Mouse (Mus musculus): Measurements from ENCODE around the gene Ncbp1. TPM values are rescaled to one million over a fixed set of nuclear protein-coding genes. Genes with fewer than 3 reads are reported as not detected.
A peak's percentile ranks its signal among the peaks of the same experiment; 100 is the strongest.
"Not testable (repeated sequence)": the region's sequence is repeated elsewhere in the genome, so short reads cannot be mapped to it uniquely, and the experiment has no call there.

The Ncbp1 gene
- total RNA-seq, 2 experiments from 2014 or later: 13.0 to 13.2 TPM

DNA sequence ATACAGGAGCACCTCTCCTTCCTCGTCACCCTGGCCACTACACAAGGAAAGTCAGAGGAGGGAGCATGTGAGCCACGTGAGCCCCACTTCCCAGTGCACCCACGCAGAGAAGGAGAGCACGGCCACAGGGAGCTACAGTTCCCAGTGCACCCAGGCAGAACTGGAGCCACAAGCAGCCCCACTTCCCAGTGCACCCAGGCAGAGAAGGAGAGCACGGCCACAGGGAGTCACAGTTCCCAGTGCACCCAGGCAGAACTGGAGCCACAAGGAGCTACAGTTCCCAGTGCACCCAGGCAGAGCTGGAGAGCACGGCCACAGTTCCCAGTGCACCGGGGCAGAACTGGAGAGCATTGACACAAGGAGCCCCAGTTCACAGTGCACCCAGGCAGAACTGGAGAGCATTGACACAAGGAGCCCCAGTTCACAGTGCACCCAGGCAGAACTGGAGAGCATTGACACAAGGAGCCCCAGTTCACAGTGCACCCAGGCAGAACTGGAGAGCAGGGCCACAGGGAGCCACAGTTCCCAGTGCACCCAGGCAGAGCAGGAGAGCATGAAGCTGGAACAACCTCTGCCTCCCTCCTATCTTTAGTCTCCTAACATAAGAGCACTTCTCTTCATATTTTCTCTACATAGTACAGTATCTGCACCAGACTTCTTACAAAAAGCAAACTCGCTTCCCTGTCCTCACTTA is 9.0 kb upstream of the Ncbp1 start:
- DNase-seq: no peak

DNA sequence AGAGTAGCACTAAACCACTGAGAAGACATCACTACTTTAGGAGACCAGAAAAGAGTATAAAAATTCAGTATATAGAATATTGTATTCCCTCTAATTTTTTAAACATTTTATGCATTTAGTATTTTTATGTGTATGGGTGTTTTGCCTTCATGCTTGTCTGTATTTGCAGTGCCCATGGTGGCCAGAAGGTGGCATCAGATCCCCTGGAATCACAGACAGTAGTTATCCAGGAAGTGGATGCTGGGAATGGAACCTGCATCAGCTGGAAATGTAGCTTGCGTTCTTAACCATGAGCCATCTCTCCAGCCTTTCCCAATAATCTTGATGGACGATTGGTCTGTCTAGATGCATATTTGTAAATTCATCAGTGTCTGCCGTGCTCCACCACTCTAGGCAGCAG is 8.2 kb upstream of the Ncbp1 start:
- no peak for DNase-seq

DNA sequence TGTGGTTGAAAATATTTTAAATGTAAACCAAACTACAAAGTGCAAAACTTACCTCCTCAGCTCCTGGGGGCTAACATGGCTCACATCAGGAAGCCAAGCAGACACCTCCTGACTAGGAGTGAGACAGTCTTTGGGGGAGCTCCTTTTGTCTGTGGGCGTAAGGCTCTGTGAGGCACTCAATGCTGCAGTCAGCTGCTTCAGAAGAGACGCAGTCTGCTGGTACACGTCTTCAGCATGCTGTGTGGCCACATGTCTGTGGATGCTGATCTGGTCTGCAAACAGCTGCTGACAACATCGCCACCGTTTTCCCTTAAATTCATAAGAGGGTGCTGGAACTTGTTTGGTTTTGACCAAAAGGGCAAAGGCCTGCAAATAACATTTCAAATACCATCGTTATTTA is 6.6 kb upstream of the Ncbp1 start:
- no peak for DNase-seq

DNA sequence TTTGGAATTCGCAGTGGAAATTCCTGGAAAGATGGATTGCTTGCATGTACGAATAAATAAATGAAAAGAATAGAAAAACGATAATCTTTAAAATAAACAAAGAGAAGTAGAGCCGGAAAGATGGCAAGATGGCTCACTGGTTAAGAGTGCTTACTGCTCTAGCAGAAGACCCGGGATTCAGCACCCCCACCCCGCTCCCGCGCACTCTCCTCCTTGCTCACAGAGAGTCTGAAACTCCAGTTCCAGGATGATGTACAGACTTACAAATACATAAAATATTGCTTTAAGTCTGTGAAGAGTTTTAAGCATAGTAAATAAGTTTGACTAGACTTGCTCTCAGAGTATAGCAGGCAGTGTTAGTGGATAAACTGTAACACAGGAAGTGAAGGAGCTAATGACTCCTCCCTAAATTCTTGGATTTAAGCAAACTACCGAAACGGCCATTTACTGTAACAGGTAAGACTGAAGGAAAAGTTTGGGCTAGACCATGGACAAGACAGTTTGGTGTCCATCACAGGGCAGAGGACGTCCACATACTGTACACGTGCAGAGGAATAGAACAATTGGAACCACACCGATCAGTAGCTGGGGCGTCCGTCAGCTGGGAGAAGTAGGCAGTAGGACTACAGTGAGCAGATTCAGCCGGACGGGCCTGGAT is 655 bp upstream of the Ncbp1 start:
- no peak for DNase-seq

- DNase-seq: no peak
Measured at GRCm38 (mm10) chr4:46144323-46144722, 5.9 kb downstream of the Ncbp1 start.

GRCm38 (mm10) chr4:46146881-46147280 is 8.5 kb downstream of the Ncbp1 start:
- no peak for DNase-seq

GRCm38 (mm10) chr4:46151903-46152544 is 13.6 kb downstream of the Ncbp1 start:
- no peak for DNase-seq

- no peak for DNase-seq
Measured at GRCm38 (mm10) chr4:46164027-46164426, 25.6 kb downstream of the Ncbp1 start.

DNA sequence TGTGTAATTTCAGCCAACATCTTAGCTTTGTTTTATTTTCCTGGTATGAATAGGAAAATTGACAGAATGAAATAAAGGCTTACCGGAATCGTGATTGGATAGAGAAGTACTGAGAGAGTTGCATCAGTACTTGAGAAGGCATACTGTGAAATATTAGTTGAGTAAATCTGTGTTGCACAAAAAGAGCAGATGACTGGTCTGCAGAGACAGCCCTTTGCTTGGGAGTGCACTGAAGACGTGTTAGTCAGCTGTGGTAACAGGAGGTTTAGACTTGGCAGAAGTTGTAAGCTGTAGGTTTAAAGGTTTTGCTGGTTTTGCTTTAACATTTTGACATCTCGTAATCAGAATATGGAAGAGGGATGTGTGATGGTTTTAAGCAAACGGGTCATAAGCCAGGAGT is 27.4 kb downstream of the Ncbp1 start:
- DNase-seq: no peak

GRCm38 (mm10) chr4:46171761-46172160 is 33.3 kb downstream of the Ncbp1 start:
- DNase-seq: no peak

- peak; percentile 2 for DNase-seq
Measured at GRCm38 (mm10) chr4:46176313-46176712, 37.9 kb downstream of the Ncbp1 start.

- DNase-seq: peak; percentile 2
Measured at GRCm38 (mm10) chr4:46177018-46177417, 38.6 kb downstream of the Ncbp1 start.

- DNase-seq: peak; percentile 1
Measured at GRCm38 (mm10) chr4:46177496-46177895, 39.1 kb downstream of the Ncbp1 start.

GRCm38 (mm10) chr4:46181168-46181567 is 42.8 kb downstream of the Ncbp1 start:
- DNase-seq: no peak

- peak; percentile 38 for DNase-seq
Measured at GRCm38 (mm10) chr4:46182181-46182580, 43.8 kb downstream of the Ncbp1 start.

DNA sequence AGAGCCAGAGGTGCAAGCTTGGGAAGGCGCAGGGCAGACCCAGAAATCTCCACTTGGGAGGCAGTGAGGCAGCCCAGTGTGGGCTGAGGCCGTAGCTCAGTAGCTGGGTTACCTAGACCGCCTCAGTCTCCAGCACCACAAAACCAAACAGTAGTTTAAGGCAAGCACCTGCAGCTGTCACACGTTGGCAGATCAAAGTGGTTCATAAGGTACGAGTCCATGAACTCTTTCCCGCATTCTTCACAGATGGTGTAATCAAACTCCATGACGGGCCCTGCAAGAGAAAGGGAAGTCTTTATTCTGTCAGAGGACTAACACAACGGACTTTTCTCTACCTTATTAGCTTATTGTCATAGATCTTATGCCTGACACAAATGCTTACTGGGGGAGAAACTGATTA is 47.0 kb downstream of the Ncbp1 start:
- DNase-seq: no peak

GRCm38 (mm10) chr4:46185890-46186289 is 47.5 kb downstream of the Ncbp1 start:
- DNase-seq: no peak

GRCm38 (mm10) chr4:46186466-46186865 is 48.1 kb downstream of the Ncbp1 start:
- no peak for DNase-seq

DNA sequence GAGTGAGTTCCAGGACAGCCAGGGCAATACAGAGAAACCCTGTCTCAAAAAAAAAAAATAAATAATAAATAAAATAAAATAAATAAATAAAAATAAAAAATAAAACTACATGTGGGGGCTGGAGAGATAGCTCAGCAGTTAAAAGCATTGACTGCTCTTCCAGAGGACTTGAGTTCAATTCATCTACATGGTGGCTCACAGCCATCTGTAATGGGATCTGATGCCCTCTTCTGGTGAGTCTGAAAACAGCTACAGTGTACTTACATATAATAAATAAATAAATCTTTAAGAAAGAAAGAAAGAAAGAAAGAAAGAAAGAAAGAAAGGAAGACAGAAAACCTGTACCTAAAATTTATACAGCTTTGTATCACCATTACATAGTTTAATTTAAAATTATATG is 53.6 kb downstream of the Ncbp1 start:
- DNase-seq: not testable (repeated sequence)

DNA sequence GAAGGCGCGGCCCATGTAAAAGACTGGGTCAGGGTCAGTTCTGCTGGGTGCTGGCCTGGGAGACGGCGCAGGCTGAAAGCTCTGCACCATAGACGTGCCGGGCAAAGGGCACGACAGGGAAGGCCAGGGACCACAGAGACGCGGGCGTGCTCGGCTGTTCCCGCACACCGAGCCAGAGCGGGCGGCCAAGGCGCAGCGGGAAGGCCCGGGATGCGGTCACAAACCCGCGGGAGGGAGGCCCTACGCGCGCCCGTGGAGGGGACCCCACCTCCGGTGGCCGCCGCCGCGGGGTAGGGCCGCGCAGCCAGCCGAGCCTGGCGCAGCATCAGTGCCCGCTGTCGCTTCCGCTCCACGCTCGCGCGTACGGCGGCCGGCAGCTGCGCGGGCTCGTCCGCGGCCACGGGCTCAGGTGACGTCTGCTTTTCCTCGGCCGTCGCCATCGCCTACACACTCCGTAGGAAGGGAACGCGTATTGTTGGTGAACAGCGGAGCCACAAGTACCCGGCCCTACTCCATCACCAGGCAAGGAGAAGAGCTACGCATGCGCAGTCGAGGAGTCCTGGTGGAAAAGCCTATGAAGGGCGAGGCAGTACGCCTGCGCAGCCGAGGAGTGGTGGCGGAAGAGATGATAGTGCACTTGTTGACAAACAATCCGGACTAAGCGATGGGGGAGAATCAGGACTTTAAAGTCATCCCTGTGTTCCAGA is 57.5 kb downstream of the Ncbp1 start, which contains the start of gene Xpa:
Xpa (minus strand) TSS at position 531 of the 707 bp plus-strand sequence.
- DNase-seq: peak; percentile 90

- DNase-seq: no peak
Measured at GRCm38 (mm10) chr4:46196513-46196912, 58.1 kb downstream of the Ncbp1 start.

DNA sequence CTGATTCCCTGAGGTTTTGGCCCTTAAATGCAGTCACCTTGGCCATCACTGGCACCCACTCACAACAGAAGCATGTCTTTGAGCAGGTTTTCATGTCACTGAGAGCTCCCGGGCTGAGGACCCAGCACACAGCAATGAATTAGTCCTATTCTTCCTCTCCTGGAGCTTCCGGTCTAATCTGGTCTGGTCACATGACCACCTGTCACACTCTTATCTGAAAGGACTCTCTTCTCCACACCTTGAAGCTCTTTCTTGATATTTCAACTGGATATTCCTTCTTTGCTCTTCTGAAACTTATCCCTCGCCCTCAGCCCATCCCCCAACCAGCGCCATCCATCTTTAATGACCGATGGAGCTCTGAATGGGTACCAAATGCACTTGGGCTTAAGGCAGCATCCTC is 59.7 kb downstream of the Ncbp1 start:
- DNase-seq: no peak
